Mouse (Mus musculus) CD8-positive naive resting alpha-beta T cell, adult 2 months (primary cell): Measurements from ENCODE around the gene Haus2.

Source experiments
- DNase-seq, 2 experiments: peaks; one replicate each; pipeline ENCODE4 v3.0.0; 2022; ENCODE audit warnings: low read depth in 2 of 2, low spot score in 2 of 2

The Haus2 gene

DNA sequence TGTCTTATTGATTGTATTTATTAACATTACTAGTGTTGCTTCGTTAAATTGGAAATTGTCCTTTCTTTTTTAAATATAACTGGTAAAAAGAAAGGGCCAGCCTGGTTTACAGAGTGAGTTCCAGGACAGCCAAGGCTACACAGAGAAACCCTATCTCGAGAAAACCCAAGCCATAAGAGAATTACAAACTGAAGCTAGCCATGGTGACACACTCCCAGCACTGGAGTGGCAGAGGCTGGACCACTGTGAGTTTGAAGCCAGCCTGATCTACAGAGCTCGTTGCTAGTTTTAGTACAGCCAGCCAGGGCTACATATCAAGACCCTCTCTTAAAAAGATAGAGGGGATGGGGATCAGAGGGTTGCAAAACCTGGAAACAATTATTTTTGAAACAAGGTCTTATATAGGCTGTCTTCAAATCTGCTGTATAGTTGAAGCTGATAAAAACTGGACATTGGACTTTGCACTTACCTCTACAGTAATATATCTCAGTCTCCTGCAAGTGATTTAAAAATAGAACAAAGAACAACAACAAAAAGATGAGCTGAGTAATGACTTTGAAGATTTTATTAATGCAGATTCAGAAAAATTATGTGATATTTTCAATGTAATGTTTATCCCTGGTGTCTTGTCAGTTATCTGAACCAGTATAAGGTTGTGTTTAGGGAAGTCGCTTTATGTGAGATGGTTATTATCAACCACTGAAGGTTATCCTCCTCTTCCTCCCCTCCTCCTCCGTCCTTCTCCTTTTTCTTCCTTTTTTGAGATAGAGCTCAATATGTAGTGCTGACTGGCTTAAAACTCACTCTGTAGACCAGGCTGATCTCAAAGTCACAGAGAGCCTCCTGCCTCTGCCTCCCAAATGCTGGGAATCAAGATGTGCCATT, 7.3 kb downstream of the Haus2 start:
- DNase-seq, result no peak

DNA sequence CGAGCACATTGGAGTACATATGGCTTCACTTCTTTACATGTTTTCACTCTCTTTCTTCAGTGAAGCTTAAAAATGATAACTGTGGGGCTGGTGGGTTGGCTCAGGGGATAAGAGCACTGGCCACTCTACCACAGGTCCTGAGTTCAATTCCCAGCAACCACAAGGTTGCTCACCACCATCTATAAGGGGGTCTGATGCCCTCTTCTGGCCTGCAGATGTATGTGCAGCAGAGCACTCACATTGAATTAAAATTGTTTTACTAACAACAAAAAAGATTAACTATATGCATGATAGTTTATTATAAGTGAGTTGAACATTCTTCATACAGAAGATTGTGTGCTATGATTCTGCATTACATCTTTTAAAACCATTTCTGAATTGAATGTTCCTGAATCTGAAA, 10.4 kb downstream of the Haus2 start:
- no peak for DNase-seq

DNA sequence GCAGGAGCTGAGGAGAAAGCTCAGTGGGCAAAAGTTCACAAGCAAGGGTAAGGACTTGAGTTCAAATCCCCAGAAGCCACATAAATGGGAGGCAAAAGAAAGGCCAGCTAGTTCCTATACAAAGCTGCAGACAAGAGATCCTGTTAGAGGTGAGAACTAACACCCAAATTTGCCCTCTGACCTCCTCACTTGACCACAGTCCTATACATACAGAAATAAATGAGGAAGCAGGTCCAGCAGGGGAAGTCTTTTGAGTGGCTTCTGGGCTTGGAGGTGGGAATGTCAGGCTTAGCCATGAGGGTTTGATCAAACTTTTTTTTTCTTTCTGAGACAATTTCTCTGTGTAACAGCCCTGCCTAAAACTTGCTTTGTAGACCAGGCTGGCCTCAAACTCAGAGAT, 13.7 kb downstream of the Haus2 start:
- DNase-seq, result no peak

DNA sequence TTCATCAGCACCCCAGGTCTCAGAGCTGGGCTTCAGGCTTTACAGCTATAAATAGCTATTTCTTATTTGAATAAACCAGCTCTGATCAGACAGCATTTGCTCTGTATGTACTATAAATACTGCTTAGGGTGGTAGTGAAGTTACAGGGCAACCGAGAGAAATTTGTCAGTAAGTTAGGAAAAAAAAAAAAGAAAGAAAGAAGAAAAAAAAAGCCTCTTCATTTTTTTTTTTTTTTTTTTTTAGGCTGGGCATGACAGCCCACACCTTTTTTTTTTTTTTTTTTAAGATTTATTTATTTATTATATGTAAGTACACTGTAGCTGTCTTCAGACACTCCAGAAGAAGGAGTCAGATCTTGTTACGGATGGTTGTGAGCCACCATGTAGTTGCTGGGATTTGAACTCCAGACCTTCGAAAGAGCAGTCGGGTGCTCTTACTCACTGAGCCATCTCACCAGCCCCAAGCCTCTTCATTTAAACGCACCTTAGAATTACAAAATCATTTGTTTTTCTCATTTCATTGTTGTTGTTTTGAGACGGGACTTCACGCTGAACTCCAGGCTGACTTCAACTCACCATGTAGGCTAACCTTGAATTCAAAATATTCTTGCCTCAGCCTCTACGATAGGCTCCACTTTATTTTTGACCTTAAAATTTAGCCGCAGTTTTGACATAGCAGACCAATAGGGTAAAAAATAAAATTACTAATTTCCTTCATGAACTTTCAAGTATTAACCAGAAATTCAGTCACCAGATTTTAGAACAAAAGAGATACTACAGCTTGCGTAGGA, 19.1 kb downstream of the Haus2 start:
- DNase-seq, result no peak

DNA sequence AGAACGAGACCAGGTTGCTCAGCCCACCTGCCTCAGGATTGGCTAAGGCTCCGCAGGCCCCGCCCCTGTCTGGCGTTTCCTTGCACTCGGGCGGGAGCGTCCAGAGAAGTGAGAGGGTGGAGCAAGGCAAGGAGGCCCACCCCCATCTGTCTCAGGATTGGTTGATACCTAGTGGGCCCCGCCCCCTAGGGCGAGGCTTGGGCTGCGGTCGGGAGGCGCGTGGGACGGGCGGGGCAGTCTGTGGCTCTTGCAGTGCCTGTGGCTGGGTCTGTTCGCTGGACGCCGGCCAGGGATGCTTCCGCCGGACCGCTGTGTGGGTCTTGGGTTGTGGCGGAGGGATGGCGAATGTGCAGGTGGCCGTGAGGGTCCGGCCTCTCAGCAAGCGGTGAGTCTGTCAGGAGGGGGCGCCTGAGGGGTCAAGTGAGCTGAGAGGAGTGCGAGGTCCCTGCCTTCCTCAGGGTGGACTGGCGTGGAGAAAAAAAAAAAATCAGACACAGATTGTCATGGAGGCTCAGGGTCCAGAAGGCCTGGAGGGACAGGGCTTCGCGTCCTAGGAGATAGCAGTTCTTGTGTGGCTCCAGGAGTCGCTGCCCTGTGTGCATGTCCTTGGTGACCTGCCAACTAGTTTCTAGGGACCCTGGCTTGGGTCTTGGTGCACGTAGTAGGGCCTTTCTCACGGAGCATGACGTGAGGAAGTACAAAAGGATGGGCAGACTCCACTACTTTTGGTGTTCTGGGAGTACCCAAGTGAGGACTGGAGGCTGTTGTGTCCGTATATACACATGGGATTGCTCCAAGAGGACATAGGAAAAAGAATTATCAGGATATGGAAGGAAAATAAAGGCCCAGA, 19.9 kb downstream of the Haus2 start, which contains the start of gene Stard9:
Gene Stard9 (plus strand): TSS at position 236 of the 850 bp plus-strand sequence.
- peak; percentile 94 to 95 for DNase-seq

DNA sequence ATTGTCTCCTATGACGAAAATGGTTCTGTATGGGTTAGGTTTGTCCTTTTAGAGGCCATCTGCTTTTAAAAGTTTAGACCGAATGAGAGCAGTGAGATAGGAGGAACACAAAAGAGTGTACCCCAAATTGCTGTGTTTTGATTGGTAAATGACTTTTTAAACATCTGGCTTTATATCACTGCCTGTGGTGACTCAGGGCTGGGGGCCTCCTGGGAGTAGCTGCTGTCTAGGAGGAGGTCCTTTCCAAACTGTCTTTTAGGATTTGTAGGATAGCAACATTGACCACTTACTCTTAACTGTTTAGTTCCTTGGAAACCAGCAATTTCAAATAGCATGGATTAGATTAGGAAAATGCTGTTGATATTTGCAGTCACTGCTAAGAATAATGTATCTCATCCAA, 21.1 kb downstream of the Haus2 start:
- no peak for DNase-seq

DNA sequence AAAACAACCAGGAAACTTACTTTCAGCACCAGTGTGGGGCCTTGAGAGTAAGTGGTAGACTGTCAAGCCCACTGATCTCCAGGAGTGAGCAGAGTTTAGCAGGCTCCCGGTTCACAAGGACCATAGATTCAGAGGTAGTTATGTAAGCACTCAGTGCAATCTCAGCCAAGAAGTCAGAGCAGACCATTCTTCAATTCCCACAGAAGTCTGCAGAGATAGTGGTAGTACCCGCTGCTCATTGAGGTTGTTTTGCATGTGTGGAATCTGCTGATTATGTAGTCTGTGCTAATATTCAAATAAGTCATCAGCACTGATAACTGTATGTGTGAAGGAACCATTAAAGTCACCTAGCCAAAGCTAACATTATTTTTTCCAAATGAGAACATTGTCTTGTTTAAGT, 21.5 kb downstream of the Haus2 start:
- no peak for DNase-seq

DNA sequence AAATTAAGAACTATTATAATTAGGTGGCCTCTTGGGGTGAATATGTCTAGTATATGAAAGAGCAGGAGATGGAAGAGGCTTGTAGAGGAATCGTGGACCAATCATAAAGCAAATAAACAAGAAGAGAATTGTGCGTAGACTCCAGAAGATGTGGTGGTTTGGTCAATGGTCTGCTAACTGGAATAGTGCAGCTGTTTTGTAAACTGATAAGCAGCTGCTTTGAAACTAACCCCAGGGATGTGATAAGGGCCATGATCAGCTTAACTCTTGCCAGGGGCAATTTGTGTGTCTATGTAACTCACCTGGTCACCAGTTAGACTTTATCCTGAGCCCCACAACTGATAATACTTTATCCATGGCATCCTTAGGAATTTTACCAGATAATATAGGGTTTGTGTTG, 22.3 kb downstream of the Haus2 start:
- DNase-seq, result no peak

DNA sequence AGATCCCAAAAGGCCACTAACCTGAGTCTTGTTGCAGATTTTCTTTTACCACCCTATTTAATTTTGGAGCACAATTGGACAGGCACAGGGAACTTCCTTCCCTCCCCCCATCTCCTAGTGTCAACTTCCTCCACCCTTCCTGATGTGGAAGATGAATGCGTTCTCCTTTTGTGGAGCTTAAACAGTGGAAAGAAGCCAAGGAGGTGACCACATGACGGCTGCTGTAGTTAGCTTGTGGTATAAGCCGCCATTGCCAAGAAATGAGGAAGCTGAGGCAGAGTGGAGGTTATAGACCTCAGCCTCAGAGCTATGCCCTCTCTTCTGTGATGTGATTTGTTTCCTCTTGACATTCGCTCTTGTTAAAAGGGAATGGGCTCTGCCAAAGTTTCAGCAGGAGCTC, 22.8 kb downstream of the Haus2 start:
- DNase-seq, result no peak

DNA sequence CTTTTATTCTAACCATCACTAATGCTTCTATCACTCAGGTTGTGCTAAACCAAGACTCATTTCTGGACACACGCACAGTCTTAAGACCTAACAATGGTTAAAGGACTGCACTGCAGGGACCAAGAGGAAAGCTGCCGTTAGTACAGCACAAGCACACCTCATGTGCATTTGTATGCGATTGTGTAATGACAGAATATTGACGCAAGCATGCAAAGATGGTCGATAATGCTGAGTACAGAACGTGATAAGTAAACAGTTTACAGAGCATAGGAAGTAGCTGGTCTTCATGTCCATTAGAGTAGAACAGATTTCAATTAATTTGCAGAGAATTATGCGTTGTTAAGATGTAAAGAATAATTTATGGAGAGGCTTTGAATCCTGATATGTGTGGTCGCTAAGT, 31.7 kb downstream of the Haus2 start:
- no peak for DNase-seq

DNA sequence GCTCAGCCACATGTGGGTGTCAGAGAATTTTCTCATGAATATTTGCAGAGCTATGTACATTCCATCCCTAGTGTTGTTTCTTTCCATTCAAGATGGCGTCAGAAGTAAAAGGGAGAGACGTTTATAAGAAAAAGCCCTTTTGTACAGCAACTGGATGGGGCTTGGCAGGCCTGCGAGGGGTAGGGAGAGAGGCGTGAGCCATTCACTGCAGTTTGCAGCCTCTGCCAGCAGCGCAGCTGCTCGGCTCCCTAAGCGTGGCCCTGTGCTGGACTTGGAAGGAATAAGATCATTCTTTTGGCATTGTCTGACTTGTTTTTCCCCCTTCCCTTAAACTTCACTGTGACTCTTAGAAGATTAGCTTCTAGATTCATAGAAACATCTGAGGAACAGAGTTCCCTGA, 34.7 kb downstream of the Haus2 start:
- DNase-seq, result no peak

DNA sequence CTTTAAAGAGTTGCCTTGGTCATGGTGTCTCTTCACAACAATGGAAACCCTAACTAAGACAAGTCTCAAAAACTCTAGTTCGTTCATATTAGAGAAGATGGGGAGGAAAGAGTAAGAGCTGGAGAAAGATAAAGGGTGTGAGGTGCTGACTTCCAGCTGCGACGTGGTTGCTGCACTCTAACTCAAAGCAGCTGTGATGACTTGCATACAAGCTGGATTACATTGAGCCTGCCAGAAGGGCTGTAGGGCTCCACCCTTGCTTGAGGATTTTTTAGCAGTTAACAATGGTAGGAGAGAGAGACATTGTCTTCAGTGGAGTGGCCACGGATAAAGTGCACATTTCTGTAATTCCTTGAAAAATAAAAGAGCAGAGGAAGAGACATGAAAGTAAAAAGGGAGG, 37.6 kb downstream of the Haus2 start:
- DNase-seq, result no peak

DNA sequence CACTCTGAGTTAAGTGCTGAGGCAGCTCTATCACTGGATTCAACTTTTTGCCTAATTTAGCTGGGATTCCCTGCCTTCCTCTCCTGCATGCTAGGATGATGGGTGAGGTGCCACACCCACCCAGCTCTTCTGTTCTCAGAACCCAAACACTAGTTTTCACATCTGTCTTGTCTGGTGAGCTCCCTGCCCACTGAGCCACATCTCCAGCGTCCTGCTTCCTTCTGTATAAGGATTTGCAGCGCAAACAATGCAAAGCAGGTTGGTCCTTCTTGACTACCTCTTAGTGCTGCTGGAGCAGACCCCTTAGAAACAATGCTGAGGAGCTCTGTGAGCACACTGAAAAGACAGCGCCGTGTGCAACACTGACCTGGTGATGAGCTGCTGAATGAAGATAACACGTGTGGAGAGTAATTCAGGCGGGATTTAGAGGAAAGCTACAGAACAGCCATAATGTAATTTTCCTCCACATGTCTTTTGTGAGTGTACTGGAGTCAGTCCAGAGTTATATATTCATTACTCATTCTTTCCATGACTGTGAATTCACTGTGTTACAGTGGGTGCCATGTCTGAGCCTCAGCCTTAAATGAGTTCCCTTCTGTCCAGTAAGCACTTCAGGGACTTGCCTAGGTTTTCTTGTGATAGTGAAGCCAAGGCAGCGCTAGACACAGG, 43.2 kb downstream of the Haus2 start:
- DNase-seq, result no peak

DNA sequence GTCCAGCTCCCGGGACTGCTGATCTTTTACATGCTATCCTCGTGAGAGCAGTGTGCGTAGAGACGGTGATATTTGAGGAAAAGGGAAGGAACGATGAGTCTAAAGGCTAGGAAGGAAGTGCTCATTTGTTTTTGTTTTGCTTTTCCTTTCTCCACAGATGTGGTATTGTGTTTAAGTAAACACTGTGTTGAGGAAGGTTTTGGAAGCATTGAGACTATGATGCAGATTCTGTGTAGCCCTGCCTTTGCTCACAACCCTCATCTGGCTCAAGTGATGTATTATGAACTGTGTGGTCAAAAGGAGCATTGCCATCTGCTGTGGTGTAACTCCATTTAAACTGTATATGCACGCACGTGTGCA, 43.7 kb downstream of the Haus2 start:
- no peak for DNase-seq

DNA sequence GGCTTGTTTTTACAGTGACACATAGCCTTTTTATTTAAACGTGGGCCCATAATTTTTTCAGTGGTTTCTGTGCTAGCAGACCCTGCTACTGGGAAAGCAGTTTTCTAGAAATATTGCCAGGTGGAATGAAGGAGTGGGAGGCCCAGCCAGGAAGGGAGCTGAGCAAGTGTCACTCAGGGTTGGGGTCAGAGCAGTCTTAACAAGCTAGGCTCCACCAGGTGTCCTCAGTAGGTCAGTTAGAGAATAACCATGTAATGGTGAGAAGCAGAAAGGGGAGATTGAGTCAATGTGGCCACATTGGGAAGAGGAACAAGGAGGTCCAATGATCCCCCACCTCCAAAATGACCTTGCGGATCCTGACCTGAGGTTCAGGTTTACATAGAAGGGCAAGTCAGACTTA, 45.5 kb downstream of the Haus2 start:
- DNase-seq, result no peak

DNA sequence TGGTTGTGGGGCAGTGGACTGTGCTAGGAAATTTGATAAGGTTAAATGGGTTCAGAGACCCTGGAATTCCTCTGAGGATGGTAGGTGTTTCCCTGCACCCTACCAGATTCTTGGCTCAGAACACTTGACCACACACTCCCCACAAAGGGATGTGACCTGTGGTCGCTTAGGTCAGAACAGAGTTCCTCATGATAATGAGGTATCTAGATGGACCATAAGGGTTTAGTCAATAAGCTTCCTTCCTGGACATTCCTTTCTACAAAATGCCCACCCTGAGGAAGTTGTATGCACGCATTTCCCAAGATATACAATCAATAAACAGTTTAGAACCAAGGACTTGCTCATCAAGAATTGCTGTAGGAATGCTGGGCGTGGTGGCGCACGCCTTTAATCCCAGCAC, 46.7 kb downstream of the Haus2 start:
- no peak for DNase-seq

DNA sequence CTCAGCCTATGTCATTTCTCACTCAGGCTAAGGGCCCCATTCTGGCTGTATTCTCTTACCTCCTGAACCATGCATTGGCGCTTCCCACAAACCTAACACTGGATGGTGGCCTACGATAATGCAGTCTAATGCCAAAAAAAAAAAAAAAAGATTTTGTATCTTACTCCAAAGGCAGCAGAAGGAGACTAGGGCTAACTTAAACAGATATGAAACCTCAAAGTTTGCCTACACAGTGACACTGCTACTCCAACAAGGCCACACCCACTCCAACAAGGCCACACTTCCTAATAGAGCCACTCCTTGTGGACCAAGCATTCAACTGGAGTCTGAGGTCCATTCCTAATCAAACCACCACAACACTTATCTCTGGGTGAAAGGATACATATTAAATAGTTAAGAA, 47.5 kb downstream of the Haus2 start:
- DNase-seq, result no peak

DNA sequence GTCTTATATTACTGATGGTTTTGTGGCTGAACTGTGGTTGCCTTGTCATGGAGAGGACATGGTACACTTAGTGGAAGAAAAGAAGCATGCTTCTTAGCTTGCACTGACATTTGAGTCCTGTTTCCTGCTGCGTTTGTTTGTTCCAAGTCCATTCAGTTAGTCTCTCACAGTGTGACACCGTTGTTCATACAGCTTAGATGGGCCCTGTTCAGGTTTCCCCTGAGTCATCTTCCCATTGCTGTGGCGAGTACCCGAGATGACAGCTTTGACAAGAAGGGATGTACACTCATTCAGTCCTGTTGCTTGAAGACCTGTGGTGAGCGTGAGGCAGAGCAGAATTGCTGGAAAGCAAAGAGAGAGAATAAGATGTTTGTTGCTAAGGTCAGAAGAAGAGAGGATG, 49.3 kb downstream of the Haus2 start:
- DNase-seq, result no peak

DNA sequence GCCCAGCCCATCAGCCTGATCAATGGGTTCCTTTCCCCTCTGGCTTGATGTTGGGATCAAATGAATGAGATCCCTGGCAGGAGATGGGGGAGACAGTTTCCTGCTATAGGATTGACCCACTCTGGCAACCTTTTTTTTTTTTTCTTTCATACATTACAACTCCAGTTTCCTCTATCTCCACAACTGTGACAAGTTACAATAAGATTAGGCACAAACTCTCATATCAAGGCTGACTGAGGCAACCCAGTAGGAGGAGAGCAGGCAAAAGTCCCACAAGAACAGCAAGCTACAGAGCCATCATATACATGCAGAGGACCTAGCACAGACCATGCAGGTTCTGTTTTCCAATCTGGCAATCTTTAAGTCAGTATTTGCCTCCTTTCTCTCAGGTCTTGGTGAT, 50.1 kb downstream of the Haus2 start:
- DNase-seq, result no peak

DNA sequence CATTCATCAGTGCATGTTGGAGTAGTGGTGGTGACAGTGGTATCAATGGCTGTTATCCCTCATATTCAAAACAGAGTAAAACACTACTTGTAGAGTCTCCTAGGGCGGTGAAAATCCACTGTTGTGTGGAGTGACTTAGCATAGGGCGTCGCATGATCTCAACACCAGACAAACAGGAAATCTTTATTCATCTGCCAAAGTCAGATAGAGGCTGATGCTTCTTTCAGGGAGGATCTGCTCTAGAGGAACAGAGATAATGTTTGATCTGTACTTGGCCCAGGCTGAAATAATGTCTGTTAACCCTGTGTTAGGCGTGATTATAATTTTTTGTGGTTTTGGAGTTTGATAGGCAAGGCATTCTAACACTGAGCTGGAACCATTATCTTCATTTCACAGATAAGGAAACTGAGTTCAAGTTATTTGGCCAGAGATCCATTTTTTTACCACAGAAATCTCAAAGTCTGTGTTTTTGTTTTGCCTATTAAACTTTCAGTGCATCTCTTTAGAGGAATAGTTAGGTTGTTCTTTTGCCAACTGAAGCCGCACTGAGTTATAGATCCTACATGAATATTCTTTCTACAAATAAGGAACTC, 51.4 kb downstream of the Haus2 start:
- DNase-seq, result no peak

DNA sequence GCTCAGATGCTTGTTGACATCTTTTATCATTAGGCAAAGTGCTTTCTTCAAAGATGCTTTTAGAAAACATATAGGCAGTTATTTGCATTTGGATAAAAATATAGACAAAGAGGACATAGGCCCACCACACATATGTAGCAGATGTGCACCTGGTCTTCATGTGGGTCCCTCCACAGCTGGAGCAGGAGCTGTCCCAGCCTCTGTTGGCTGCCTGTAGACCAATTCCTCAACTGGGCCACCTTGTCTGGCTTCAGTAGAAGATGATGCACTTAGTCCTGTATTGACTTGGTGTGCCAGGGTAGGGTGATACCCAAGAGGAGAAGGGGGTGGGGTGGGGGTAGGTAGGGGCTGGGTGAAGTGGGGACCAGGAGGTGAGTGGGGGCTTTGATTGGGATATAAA, 53.6 kb downstream of the Haus2 start:
- DNase-seq, result no peak
